Mouse (Mus musculus): Measurements from ENCODE around the gene Il22ra1.

DNA sequence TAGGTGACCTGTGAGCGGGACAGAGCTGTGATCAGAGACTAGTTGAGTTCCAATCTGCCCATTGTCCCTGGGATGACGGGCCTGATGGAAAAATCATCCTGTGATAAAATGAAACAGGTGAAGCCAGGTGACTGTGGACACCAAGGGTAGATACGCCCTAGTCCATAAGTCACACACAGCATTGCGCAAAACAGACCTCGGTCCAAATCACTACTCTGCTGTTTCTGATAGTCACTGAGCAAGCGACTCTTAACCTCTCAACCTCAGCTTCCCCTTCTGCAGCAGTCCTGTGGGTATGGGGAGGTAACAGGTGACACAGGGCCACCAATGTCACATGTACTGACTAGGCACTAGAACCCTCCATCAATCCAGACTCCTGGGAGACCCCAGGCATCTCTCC, 21.9 kb upstream of the Il22ra1 start:
- TF ChIP-seq CTCF (IDR thresholded peaks at IDR 0.05; ENCODE audit: low read depth): no peak
- TF ChIP-seq EP300 (IDR thresholded peaks at IDR 0.05; ENCODE audit: low read depth): no peak; the same call in 1 of the 2 replicates
